Mouse (Mus musculus) olfactory bulb, adult 2 months (tissue): Measurements from ENCODE around the gene Abraxas2.

Experiments used
- CTCF ChIP-seq: fragments of 200-500 bp; IDR thresholded peaks from 2 replicates; pipeline ENCODE4 v1.5.1; 2012; ENCODE audit warnings: low read depth, mild to moderate bottlenecking, low read length, moderate library complexity; ENCODE audit not compliant: insufficient read depth
- POLR2A ChIP-seq: fragments of 200-500 bp; IDR thresholded peaks from 2 replicates; pipeline ENCODE4 v1.6.1; 2012; ENCODE audit warnings: mild to moderate bottlenecking, low read depth, low read length, moderate library complexity; ENCODE audit not compliant: insufficient read depth

DNA sequence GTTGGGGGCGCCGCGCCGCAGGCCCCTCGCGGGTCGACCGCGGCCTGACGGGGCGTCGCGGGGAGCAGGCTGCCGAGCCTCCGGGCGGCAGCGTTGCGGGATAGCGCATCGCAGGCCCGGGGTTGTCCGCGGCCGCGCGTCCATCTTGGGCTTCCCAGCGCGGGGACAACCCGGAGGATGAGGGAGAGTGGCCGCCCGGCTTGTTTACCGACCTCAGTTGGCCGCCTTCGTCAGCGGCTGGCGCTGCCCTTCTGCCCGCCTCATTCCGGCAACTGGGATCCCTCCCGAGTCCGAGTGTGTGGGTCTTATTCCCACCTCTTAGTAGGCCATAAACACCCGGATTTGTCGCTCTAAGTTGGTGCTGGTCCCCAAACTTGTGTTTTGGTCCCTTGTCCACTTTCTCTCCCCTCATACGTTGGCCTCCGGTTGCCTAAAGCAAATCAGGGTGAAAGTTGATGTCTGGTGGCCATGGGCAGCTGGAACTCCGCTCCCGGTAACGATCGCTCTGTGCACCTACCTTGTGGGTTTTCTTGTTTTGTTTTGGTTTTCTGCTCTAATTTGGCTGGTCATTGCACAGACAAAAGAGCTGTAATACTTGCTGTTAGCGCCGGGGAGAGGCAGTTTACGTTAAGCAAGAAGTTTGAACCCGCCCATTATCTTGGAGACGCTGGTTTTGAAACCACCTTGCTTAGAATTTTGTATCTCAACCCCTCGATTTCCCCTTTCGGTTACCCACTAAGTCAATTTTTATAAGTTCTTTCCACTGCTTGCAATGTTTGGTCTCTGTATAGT is 72.7 kb downstream of the Abraxas2 start:
- TF ChIP-seq CTCF (no peak), POLR2A (no peak)
